Mouse (Mus musculus) megakaryocyte-erythroid progenitor cell, adult 5-6 weeks (primary cell): ENCODE measurements around the gene Dcaf17. TPM values are rescaled to one million over a fixed set of nuclear protein-coding genes. Genes with fewer than 3 reads are reported as not detected.
A peak's percentile ranks its signal among the peaks of the same experiment; 100 is the strongest.

ENCODE experiments used
- ATAC-seq: replicated peaks from 2 replicates; pipeline ENCODE4 v1.8.0; 2016; ENCODE audit warnings: mild to moderate bottlenecking, inconsistent platforms; ENCODE audit not compliant: severe bottlenecking, poor library complexity, low FRiP score, low TSS enrichment
- total RNA-seq, 2 experiments: library from RNA; stranded (forward) in 1 of 2; stranded (reverse) in 1 of 2; fragments of 200-1000, 215-1000 nt in 1 of 2; fragments of >200 nt in 1 of 2; fragmentation: Nextera tagmentation in 1 of 2; gene quantifications; 2 replicates each; pipeline ENCODE4 v1.2.3; 2014 to 2017

Gene Dcaf17
- total RNA-seq, 2 experiments from 2014 or later = 10.8 to 13.9 TPM

GRCm38 (mm10) chr2:71046751-71047320 is 8.3 kb upstream of the Dcaf17 start:
- no peak; the same call in 1 of the 2 replicates for ATAC-seq

- peak; percentile 43; the same call in 1 of the 2 replicates for ATAC-seq
Observed at GRCm38 (mm10) chr2:71048896-71049295, 6.2 kb upstream of the Dcaf17 start.

GRCm38 (mm10) chr2:71050511-71050910 is 4.6 kb upstream of the Dcaf17 start:
- no peak for ATAC-seq

GRCm38 (mm10) chr2:71054716-71055115 is 412 bp upstream of the Dcaf17 start:
- no peak for ATAC-seq

GRCm38 (mm10) chr2:71056115-71056835 is 1.1 kb downstream of the Dcaf17 start:
- no peak for ATAC-seq

GRCm38 (mm10) chr2:71071601-71072000 is 16.5 kb downstream of the Dcaf17 start:
- ATAC-seq = no peak

GRCm38 (mm10) chr2:71073330-71073729 is 18.2 kb downstream of the Dcaf17 start:
- ATAC-seq = no peak

GRCm38 (mm10) chr2:71073828-71074227 is 18.7 kb downstream of the Dcaf17 start:
- peak; percentile 99 for ATAC-seq

GRCm38 (mm10) chr2:71082416-71082815 is 27.3 kb downstream of the Dcaf17 start:
- no peak for ATAC-seq

GRCm38 (mm10) chr2:71083454-71084193 is 28.5 kb downstream of the Dcaf17 start:
- ATAC-seq = no peak

GRCm38 (mm10) chr2:71089766-71090165 is 34.6 kb downstream of the Dcaf17 start:
- no peak for ATAC-seq

GRCm38 (mm10) chr2:71090660-71091445 is 35.7 kb downstream of the Dcaf17 start:
- ATAC-seq = peak; percentile 91

GRCm38 (mm10) chr2:71096170-71096569 is 41.0 kb downstream of the Dcaf17 start:
- peak; percentile 95 for ATAC-seq

GRCm38 (mm10) chr2:71102621-71103291 is 47.6 kb downstream of the Dcaf17 start:
- ATAC-seq = 0 out of 2 replicates have a peak, but pooled peaks have one; percentile 13

GRCm38 (mm10) chr2:71103292-71103680 is 48.2 kb downstream of the Dcaf17 start:
- ATAC-seq = no peak

GRCm38 (mm10) chr2:71104696-71105095 is 49.6 kb downstream of the Dcaf17 start:
- ATAC-seq = no peak

- no peak for ATAC-seq
Observed at GRCm38 (mm10) chr2:71105469-71106215, 50.5 kb downstream of the Dcaf17 start.

- ATAC-seq = no peak
Observed at GRCm38 (mm10) chr2:71107225-71107624, 52.1 kb downstream of the Dcaf17 start.
